8 mouse cellular contexts compared by ENCODE assay signal in the genomic region with DNA sequence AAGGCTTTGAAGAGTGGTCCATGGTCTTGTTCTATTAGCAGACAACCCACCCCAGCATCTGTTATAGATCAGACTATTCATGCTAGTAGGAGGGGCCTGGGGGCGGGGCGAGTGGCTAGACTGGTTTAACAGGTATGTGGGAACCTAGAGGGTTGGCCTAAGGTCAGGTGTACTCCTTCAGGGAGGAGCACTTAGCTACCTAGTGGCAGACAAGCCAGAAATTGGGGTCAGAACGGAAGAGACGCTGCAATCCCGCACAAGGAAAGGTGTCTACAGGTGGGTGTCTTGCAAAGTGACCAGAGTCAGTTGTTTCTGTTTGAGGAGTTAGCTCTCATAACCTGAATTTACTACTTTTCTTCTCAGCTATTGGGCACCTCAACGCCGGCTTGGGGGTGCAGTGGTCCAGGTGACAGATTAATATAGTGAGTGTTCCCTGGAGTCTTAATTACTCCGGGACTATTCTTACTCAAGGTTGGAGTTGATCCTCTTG. TPM values are rescaled to one million over a fixed set of nuclear protein-coding genes. Genes with fewer than 3 reads are reported as not detected.
DNase-seq lines count a peak whose midpoint lies in the region; ATAC-seq and TF ChIP-seq lines count a peak whose summit lies in the region.

A gene (plus strand): TSS at position 226 of the 490 bp plus-strand sequence.

- peak within 1 kb of the TSS; percentile 43 for H3K9ac ChIP-seq in hindbrain, postnatal 0 days (replicated peaks; ENCODE audit: low read length)
- H3K9ac ChIP-seq in liver, embryonic 12.5 days, result peak within 1 kb of the TSS; percentile 56
- peak within 1 kb of the TSS; percentile 44 for H3K9ac ChIP-seq in neural tube, embryonic 12.5 days

- peaks cover 2% of the 10 kb centered on the region; the same call in 1 of the 2 replicates for H3K4me1 ChIP-seq in cortical plate, adult 2 months (ENCODE audit: control insufficient read depth, insufficient read depth, low read length)
- peaks cover 12% of the 10 kb centered on the region for H3K4me1 ChIP-seq in hindbrain, postnatal 0 days (ENCODE audit: insufficient read depth, low read length)
- peaks cover 43% of the 10 kb centered on the region for H3K4me1 ChIP-seq in liver, embryonic 12.5 days
- peaks cover 19% of the 10 kb centered on the region for H3K4me1 ChIP-seq in neural tube, embryonic 12.5 days

- peaks cover 32% of the 10 kb centered on the region for H3K36me3 ChIP-seq in hindbrain, postnatal 0 days (ENCODE audit: insufficient read depth, low read length)
- H3K36me3 ChIP-seq in liver, embryonic 12.5 days, result peaks cover 51% of the 10 kb centered on the region
- peaks cover 50% of the 10 kb centered on the region for H3K36me3 ChIP-seq in neural tube, embryonic 12.5 days

- TF ChIP-seq POLR2A in cortical plate, adult 2 months (IDR thresholded peaks at IDR 0.05; ENCODE audit: extremely low read depth, insufficient read depth, low read length), result no peak

- no peak for TF ChIP-seq CTCF in cortical plate, adult 2 months (IDR thresholded peaks at IDR 0.05; ENCODE audit: extremely low read depth, insufficient read depth, low read length)
- TF ChIP-seq CTCF in hindbrain, postnatal 0 days (IDR thresholded peaks at IDR 0.05; ENCODE audit: low read depth), result no peak

- no peaks in the 10 kb centered on the region for H3K27me3 ChIP-seq in hindbrain, postnatal 0 days (ENCODE audit: insufficient read depth, low read length)
- H3K27me3 ChIP-seq in liver, embryonic 12.5 days (replicated peaks), result peaks cover 24% of the 10 kb centered on the region
- peaks cover 30% of the 10 kb centered on the region for H3K27me3 ChIP-seq in neural tube, embryonic 12.5 days (replicated peaks)

- ATAC-seq in hindbrain, postnatal 0 days, result no peak
- ATAC-seq in liver, embryonic 12.5 days, result peak; percentile 9
- ATAC-seq in neural tube, embryonic 12.5 days (ENCODE audit: low FRiP score, low read depth), result no peak

- no peaks in the 10 kb centered on the region for H3K9me3 ChIP-seq in hindbrain, postnatal 0 days (ENCODE audit: low read length)
- H3K9me3 ChIP-seq in liver, embryonic 12.5 days (replicated peaks), result no peaks in the 10 kb centered on the region
- no peaks in the 10 kb centered on the region for H3K9me3 ChIP-seq in neural tube, embryonic 12.5 days

- peak; percentile 34 for DNase-seq in cerebellum, adult 11 months
- DNase-seq in cerebellum, adult 9-11 months, result no peak
- DNase-seq in hindbrain, postnatal 0 days (ENCODE audit: low spot score), result no peak
- no peak for DNase-seq in MN1 (ENCODE audit: low spot score)
- DNase-seq in frontal cortex, adult 2 months (ENCODE audit: extremely low spot score in 1 of 2, low spot score in 1 of 2), result no peak

- H3K4me2 ChIP-seq in hindbrain, postnatal 0 days (ENCODE audit: low read depth, low read length), result peak within 1 kb of the TSS; percentile 58
- H3K4me2 ChIP-seq in liver, embryonic 12.5 days, result peak within 1 kb of the TSS; percentile 66
- peak within 1 kb of the TSS; percentile 57 for H3K4me2 ChIP-seq in neural tube, embryonic 12.5 days (replicated peaks)

- H3K4me3 ChIP-seq in cortical plate, adult 2 months (ENCODE audit: insufficient read depth, low read length), result peak within 1 kb of the TSS; percentile 24; the same call in 1 of the 2 replicates
- peak within 1 kb of the TSS; percentile 31 for H3K4me3 ChIP-seq in hindbrain, postnatal 0 days (ENCODE audit: low read length)
- H3K4me3 ChIP-seq in liver, embryonic 12.5 days, result peak within 1 kb of the TSS; percentile 40
- peak within 1 kb of the TSS; percentile 27; the same call in 1 of the 2 replicates for H3K4me3 ChIP-seq in neural tube, embryonic 12.5 days

- H3K27ac ChIP-seq in cortical plate, adult 2 months (ENCODE audit: insufficient read depth, low read length), result no peak within 1 kb of the TSS
- no peak within 1 kb of the TSS for H3K27ac ChIP-seq in hindbrain, postnatal 0 days
- H3K27ac ChIP-seq in liver, embryonic 12.5 days, result no peak within 1 kb of the TSS; the same call in 1 of the 2 replicates
- no peak within 1 kb of the TSS for H3K27ac ChIP-seq in neural tube, embryonic 12.5 days

- WGBS in hindbrain, postnatal 0 days, result 30% methylated on average over 8 of the region's 8 CpGs
- WGBS in liver, embryonic 12.5 days (ENCODE audit: insufficient replicate concordance), result 26% methylated on average over 8 of the region's 8 CpGs
- WGBS in neural tube, embryonic 12.5 days, result 25% methylated on average over 8 of the region's 8 CpGs

RNA-seq across cellular contexts. Expression of the gene that starts here (rescaled TPM):
- 0.96 and 1.0 TPM in 2 replicates for polyA plus RNA-seq in cortical plate, adult 2 months (2012; rRNA removed)
- total RNA-seq in hindbrain, postnatal 0 days (2014; rRNA removed), result 2.5 and 3.0 TPM in 2 replicates
- polyA plus RNA-seq in hindbrain, postnatal 0 days (2015; fragmentation: Nextera tagmentation; extraction: Ambion mirVana), result 1.1 TPM in 2 replicates
- polyA plus RNA-seq in liver, embryonic 12.5 days (2016; fragmentation: Nextera tagmentation; extraction: Ambion mirVana), result 0.24 and 0.43 TPM in 2 replicates
- 0.37 and 0.62 TPM in 2 replicates for polyA plus RNA-seq in neural tube, embryonic 12.5 days (2016; fragmentation: Nextera tagmentation; extraction: Ambion mirVana)
- polyA plus RNA-seq in frontal cortex, adult 2 months (2012; rRNA removed), result 0.69 and 0.86 TPM in 2 replicates

Comparison
In these comparisons a context has a peak if more than half of its experiments do, and no peak if none do; other contexts are left out.
1. Peak in ATAC-seq, H3K4me3 ChIP-seq, H3K9ac ChIP-seq and H3K4me2 ChIP-seq in liver, embryonic 12.5 days; RNA of the gene not detected or under 1 TPM.